Mouse (Mus musculus): ENCODE measurements around the gene Sapcd1. TPM values are rescaled to one million over a fixed set of nuclear protein-coding genes. Genes with fewer than 3 reads are reported as not detected.
"Not testable (repeated sequence)": the region's sequence is repeated elsewhere in the genome, so short reads cannot be mapped to it uniquely, and the experiment has no call there.

Sapcd1 gene
- polyA plus RNA-seq, 1 experiment: 0.87 TPM

- H3K36me3 ChIP-seq (ENCODE audit: control insufficient read depth, insufficient read depth, low read length): peaks cover 55% of the 10 kb centered on the region
- no peak overlapping the region for H3K4me3 ChIP-seq (ENCODE audit: low read depth, low read length)
- no peaks in the 10 kb centered on the region for H3K27me3 ChIP-seq (ENCODE audit: control insufficient read depth, insufficient read depth, low read length)
- TF ChIP-seq CTCF (IDR thresholded peaks at IDR 0.05; ENCODE audit: extremely low read depth, insufficient read length, insufficient replicate concordance, low read depth, low read length): no peak
- no peak for TF ChIP-seq POLR2A (IDR thresholded peaks at IDR 0.05; ENCODE audit: low read depth, low read length)
- 88% methylated on average over 16 of the region's 16 CpGs for WGBS
- peaks cover 23% of the 10 kb centered on the region for H3K4me1 ChIP-seq (ENCODE audit: control insufficient read depth, insufficient read depth, insufficient read length, low read length)
- no peak overlapping the region for H3K27ac ChIP-seq (ENCODE audit: insufficient read depth, low read depth, low read length)
Observed at GRCm38 (mm10) chr17:35015296-35015695, 12.5 kb downstream of the Sapcd1 start.

DNA sequence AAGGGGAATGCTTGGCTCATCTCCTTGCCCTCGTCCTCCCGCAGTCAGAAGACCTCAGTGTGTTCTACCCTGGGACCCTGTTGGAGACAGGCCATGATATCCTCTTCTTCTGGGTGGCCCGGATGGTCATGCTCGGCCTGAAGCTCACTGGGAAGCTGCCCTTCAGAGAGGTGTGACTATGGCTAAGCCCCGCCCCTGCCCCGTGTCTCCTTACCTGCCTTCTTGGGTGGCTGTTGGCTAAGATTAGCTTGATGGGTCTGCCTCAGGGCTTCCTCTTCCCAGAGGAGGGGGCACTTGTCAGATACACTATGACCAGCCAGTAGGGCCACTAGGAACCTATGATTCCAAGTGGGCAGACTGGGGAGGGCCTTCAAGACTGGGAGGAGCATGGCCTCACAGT, 14.6 kb downstream of the Sapcd1 start:
- Histone ChIP-seq H3K36me3 (ENCODE audit: control insufficient read depth, insufficient read depth, low read length) (peaks cover 63% of the 10 kb centered on the region), H3K27ac (ENCODE audit: insufficient read depth, low read depth, low read length) (no peak overlapping the region), H3K27me3 (ENCODE audit: control insufficient read depth, insufficient read depth, low read length) (no peaks in the 10 kb centered on the region), H3K4me1 (ENCODE audit: control insufficient read depth, insufficient read depth, insufficient read length, low read length) (peaks cover 19% of the 10 kb centered on the region), H3K4me3 (ENCODE audit: low read depth, low read length) (no peak overlapping the region)
- 72% methylated on average over 6 of the region's 6 CpGs for WGBS
- TF ChIP-seq POLR2A (IDR thresholded peaks at IDR 0.05; ENCODE audit: low read depth, low read length): no peak
- TF ChIP-seq CTCF (IDR thresholded peaks at IDR 0.05; ENCODE audit: extremely low read depth, insufficient read length, insufficient replicate concordance, low read depth, low read length): no peak

GRCm38 (mm10) chr17:35012430-35012829, 15.4 kb downstream of the Sapcd1 start:
- TF ChIP-seq CTCF (IDR thresholded peaks at IDR 0.05; ENCODE audit: extremely low read depth, insufficient read length, insufficient replicate concordance, low read depth, low read length): no peak
- no peak for TF ChIP-seq POLR2A (IDR thresholded peaks at IDR 0.05; ENCODE audit: low read depth, low read length)
- H3K36me3 ChIP-seq (ENCODE audit: control insufficient read depth, insufficient read depth, low read length): peaks cover 66% of the 10 kb centered on the region
- 87% methylated on average over 13 of the region's 13 CpGs for WGBS

DNA sequence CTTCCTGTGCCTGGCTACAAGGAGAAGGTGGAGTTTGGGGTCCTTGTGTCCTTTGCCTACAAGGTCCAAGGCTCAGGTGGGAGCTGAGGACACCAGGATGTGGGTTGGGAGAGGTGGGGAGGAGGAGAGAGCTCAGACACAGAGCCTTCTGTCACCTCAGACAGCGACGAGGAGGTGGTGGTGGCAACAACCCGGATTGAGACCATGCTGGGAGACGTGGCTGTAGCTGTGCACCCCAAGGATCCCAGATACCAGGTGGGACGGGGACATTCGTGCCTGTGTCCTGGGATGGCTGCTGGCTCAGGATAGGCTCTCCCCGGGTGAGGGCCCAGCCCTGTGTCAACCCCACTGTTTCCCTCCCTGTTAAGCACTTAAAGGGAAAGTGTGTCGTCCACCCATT, 16.4 kb downstream of the Sapcd1 start:
- H3K4me3 ChIP-seq (ENCODE audit: low read depth, low read length): no peak overlapping the region
- WGBS: 95% methylated on average over 8 of the region's 8 CpGs
- peaks cover 7% of the 10 kb centered on the region for H3K4me1 ChIP-seq (ENCODE audit: control insufficient read depth, insufficient read depth, insufficient read length, low read length)
- H3K36me3 ChIP-seq (ENCODE audit: control insufficient read depth, insufficient read depth, low read length): peaks cover 69% of the 10 kb centered on the region
- no peaks in the 10 kb centered on the region for H3K27me3 ChIP-seq (ENCODE audit: control insufficient read depth, insufficient read depth, low read length)
- H3K27ac ChIP-seq (ENCODE audit: insufficient read depth, low read depth, low read length): no peak overlapping the region
- TF ChIP-seq POLR2A (IDR thresholded peaks at IDR 0.05; ENCODE audit: low read depth, low read length) (no peak), CTCF (IDR thresholded peaks at IDR 0.05; ENCODE audit: extremely low read depth, insufficient read length, insufficient replicate concordance, low read depth, low read length) (no peak)

More at GRCm38 (mm10) chr17:35012430-35012829, 15.4 kb downstream of the Sapcd1 start:
- no peak overlapping the region for H3K27ac ChIP-seq (ENCODE audit: insufficient read depth, low read depth, low read length)
- peaks cover 16% of the 10 kb centered on the region for H3K4me1 ChIP-seq (ENCODE audit: control insufficient read depth, insufficient read depth, insufficient read length, low read length)
- H3K27me3 ChIP-seq (ENCODE audit: control insufficient read depth, insufficient read depth, low read length): no peaks in the 10 kb centered on the region
- H3K4me3 ChIP-seq (ENCODE audit: low read depth, low read length): no peak overlapping the region

DNA sequence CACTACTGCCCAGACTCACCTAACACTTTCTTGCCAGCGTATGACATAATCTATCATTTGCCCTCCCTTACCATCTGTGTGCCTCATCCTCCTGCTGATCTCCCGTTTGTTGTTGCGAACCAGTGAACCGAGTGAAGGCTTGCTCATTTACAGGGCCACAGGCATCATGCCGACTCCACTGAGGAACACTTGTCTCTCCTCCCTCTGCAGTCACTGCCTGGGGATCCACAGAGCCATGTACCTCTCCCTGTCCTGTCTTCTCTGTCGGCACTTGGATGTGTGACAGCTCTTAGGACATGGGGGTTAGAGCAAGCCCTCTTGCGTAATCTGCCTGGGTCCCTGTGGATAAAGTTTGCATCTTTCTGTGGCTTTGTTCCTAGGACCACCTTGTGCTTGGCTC, 18.2 kb downstream of the Sapcd1 start:
- no peak for TF ChIP-seq POLR2A (IDR thresholded peaks at IDR 0.05; ENCODE audit: low read depth, low read length)
- TF ChIP-seq CTCF (IDR thresholded peaks at IDR 0.05; ENCODE audit: extremely low read depth, insufficient read length, insufficient replicate concordance, low read depth, low read length): no peak
- no peak overlapping the region for H3K4me3 ChIP-seq (ENCODE audit: low read depth, low read length)
- H3K36me3 ChIP-seq (ENCODE audit: control insufficient read depth, insufficient read depth, low read length): peaks cover 68% of the 10 kb centered on the region
- WGBS: 90% methylated on average over 7 of the region's 7 CpGs
- H3K27ac ChIP-seq (ENCODE audit: insufficient read depth, low read depth, low read length): no peak overlapping the region
- H3K4me1 ChIP-seq (ENCODE audit: control insufficient read depth, insufficient read depth, insufficient read length, low read length): no peaks in the 10 kb centered on the region
- H3K27me3 ChIP-seq (ENCODE audit: control insufficient read depth, insufficient read depth, low read length): no peaks in the 10 kb centered on the region

- Histone ChIP-seq H3K36me3 (ENCODE audit: control insufficient read depth, insufficient read depth, low read length) (peaks cover 54% of the 10 kb centered on the region), H3K4me1 (ENCODE audit: control insufficient read depth, insufficient read depth, insufficient read length, low read length) (peaks cover 5% of the 10 kb centered on the region), H3K4me3 (ENCODE audit: low read depth, low read length) (no peak overlapping the region), H3K27ac (ENCODE audit: insufficient read depth, low read depth, low read length) (no peak overlapping the region), H3K27me3 (ENCODE audit: control insufficient read depth, insufficient read depth, low read length) (no peaks in the 10 kb centered on the region)
- no peak for TF ChIP-seq POLR2A (IDR thresholded peaks at IDR 0.05; ENCODE audit: low read depth, low read length)
- no peak for TF ChIP-seq CTCF (IDR thresholded peaks at IDR 0.05; ENCODE audit: extremely low read depth, insufficient read length, insufficient replicate concordance, low read depth, low read length)
- 90% methylated on average over 7 of the region's 7 CpGs for WGBS
Observed at GRCm38 (mm10) chr17:35007387-35007991, 20.3 kb downstream of the Sapcd1 start.

- not testable (repeated sequence) for H3K27ac ChIP-seq (ENCODE audit: insufficient read depth, low read depth, low read length); H3K4me3 ChIP-seq (ENCODE audit: low read depth, low read length); H3K27me3 ChIP-seq (ENCODE audit: control insufficient read depth, insufficient read depth, low read length); H3K4me1 ChIP-seq (ENCODE audit: control insufficient read depth, insufficient read depth, insufficient read length, low read length)
- peaks cover 38% of the 10 kb centered on the region for H3K36me3 ChIP-seq (ENCODE audit: control insufficient read depth, insufficient read depth, low read length)
- WGBS: 92% methylated on average over 4 of the region's 5 CpGs
Observed at GRCm38 (mm10) chr17:35005902-35006301, 21.9 kb downstream of the Sapcd1 start.
